Mouse (Mus musculus) liver, adult (tissue): ENCODE data around the gene 1700086D15Rik.

Experiments
- GATA4 ChIP-seq: IDR thresholded peaks from 2 replicates; pipeline ENCODE4 v1.6.1; 2014; ENCODE audit warnings: mild to moderate bottlenecking, low read length; ENCODE audit not compliant: insufficient replicate concordance

Gene 1700086D15Rik

GRCm38 (mm10) chr11:65107151-65107550 lies 52.5 kb downstream of the 1700086D15Rik start:
- TF ChIP-seq GATA4, result no peak

GRCm38 (mm10) chr11:65104076-65104475 lies 55.6 kb downstream of the 1700086D15Rik start:
- no peak for TF ChIP-seq GATA4
